Mouse (Mus musculus): ENCODE data around the gene Snapc4. TPM values are rescaled to one million over a fixed set of nuclear protein-coding genes. Genes with fewer than 3 reads are reported as not detected.
A peak's percentile ranks its signal among the peaks of the same experiment; 100 is the strongest.

The Snapc4 gene
- polyA plus RNA-seq, 1 experiment from 2014 or later: 10.5 TPM

- DNase-seq (no peak), ATAC-seq (ENCODE audit: low read depth) (no peak)
- Histone ChIP-seq H3K4me1 (replicated peaks) (peaks cover 19% of the 10 kb centered on the region), H3K27me3 (no peaks in the 10 kb centered on the region), H3K9ac (no peak overlapping the region), H3K36me3 (no peaks in the 10 kb centered on the region), H3K9me3 (replicated peaks) (no peaks in the 10 kb centered on the region), H3K27ac (no peak overlapping the region), H3K4me3 (replicated peaks) (no peak overlapping the region), H3K4me2 (no peak overlapping the region)
- 81% methylated on average over 9 of the region's 13 CpGs for WGBS (ENCODE audit: insufficient replicate concordance)
Measured at GRCm38 (mm10) chr2:26338302-26339203, 41.9 kb downstream of the Snapc4 start.

- Histone ChIP-seq H3K9me3 (replicated peaks) (no peaks in the 10 kb centered on the region), H3K27me3 (no peaks in the 10 kb centered on the region), H3K4me1 (replicated peaks) (0 out of 2 replicates have a peak, but pooled peaks cover 2% of the 10 kb centered on the region), H3K4me2 (no peak overlapping the region), H3K27ac (no peak overlapping the region), H3K36me3 (no peaks in the 10 kb centered on the region), H3K9ac (no peak overlapping the region), H3K4me3 (replicated peaks) (no peak overlapping the region)
- ATAC-seq (ENCODE audit: low read depth): no peak
- DNase-seq: no peak
- WGBS (ENCODE audit: insufficient replicate concordance): 65% methylated on average over 6 of the region's 6 CpGs
Measured at GRCm38 (mm10) chr2:26330702-26331101, 49.8 kb downstream of the Snapc4 start.

GRCm38 (mm10) chr2:26330056-26330468 is 50.4 kb downstream of the Snapc4 start:
- no peak for DNase-seq
- Histone ChIP-seq H3K4me1 (replicated peaks) (0 out of 2 replicates have a peak, but pooled peaks cover 2% of the 10 kb centered on the region), H3K9ac (no peak overlapping the region), H3K9me3 (replicated peaks) (no peaks in the 10 kb centered on the region), H3K4me3 (replicated peaks) (no peak overlapping the region), H3K27me3 (no peaks in the 10 kb centered on the region), H3K27ac (no peak overlapping the region; the same call in 1 of the 2 replicates), H3K4me2 (no peak overlapping the region), H3K36me3 (0 out of 2 replicates have a peak, but pooled peaks cover 3% of the 10 kb centered on the region)
- 83% methylated on average over 4 of the region's 4 CpGs for WGBS (ENCODE audit: insufficient replicate concordance)
- ATAC-seq (ENCODE audit: low read depth): no peak

GRCm38 (mm10) chr2:26329402-26329801 is 51.1 kb downstream of the Snapc4 start:
- WGBS (ENCODE audit: insufficient replicate concordance): 62% methylated on average over 8 of the region's 8 CpGs
- 0 out of 2 replicates have a peak, but pooled peaks cover 3% of the 10 kb centered on the region for H3K36me3 ChIP-seq
- no peak overlapping the region for H3K27ac ChIP-seq
- no peak overlapping the region for H3K4me2 ChIP-seq
- ATAC-seq (ENCODE audit: low read depth): no peak
- H3K27me3 ChIP-seq: no peaks in the 10 kb centered on the region
- H3K9me3 ChIP-seq (replicated peaks): no peaks in the 10 kb centered on the region
- 0 out of 2 replicates have a peak, but pooled peaks cover 2% of the 10 kb centered on the region for H3K4me1 ChIP-seq (replicated peaks)
- DNase-seq: peak; percentile 28
- no peak overlapping the region for H3K9ac ChIP-seq
- no peak overlapping the region for H3K4me3 ChIP-seq (replicated peaks)

GRCm38 (mm10) chr2:26327852-26328251 is 52.6 kb downstream of the Snapc4 start:
- no peak overlapping the region for H3K4me2 ChIP-seq
- H3K9ac ChIP-seq: no peak overlapping the region
- no peak for ATAC-seq (ENCODE audit: low read depth)
- 71% methylated on average over 4 of the region's 4 CpGs for WGBS (ENCODE audit: insufficient replicate concordance)
- H3K4me3 ChIP-seq (replicated peaks): no peak overlapping the region
- no peak overlapping the region for H3K27ac ChIP-seq
- no peaks in the 10 kb centered on the region for H3K9me3 ChIP-seq (replicated peaks)
- no peak for DNase-seq
- H3K27me3 ChIP-seq: no peaks in the 10 kb centered on the region
- H3K4me1 ChIP-seq (replicated peaks): 0 out of 2 replicates have a peak, but pooled peaks cover 2% of the 10 kb centered on the region
- 0 out of 2 replicates have a peak, but pooled peaks cover 3% of the 10 kb centered on the region for H3K36me3 ChIP-seq

GRCm38 (mm10) chr2:26325386-26326181 is 54.9 kb downstream of the Snapc4 start:
- peak; percentile 54 for DNase-seq
- ATAC-seq (ENCODE audit: low read depth): peak; percentile 77

GRCm38 (mm10) chr2:26324917-26325316 is 55.5 kb downstream of the Snapc4 start:
- DNase-seq (no peak), ATAC-seq (ENCODE audit: low read depth) (no peak)
- Histone ChIP-seq H3K36me3 (0 out of 2 replicates have a peak, but pooled peaks cover 3% of the 10 kb centered on the region), H3K27ac (no peak overlapping the region), H3K9me3 (replicated peaks) (no peaks in the 10 kb centered on the region), H3K9ac (no peak overlapping the region), H3K4me1 (replicated peaks) (0 out of 2 replicates have a peak, but pooled peaks cover 2% of the 10 kb centered on the region), H3K27me3 (no peaks in the 10 kb centered on the region), H3K4me2 (no peak overlapping the region), H3K4me3 (replicated peaks) (no peak overlapping the region)
- 69% methylated on average over 2 of the region's 2 CpGs for WGBS (ENCODE audit: insufficient replicate concordance)

More at GRCm38 (mm10) chr2:26325386-26326181, 54.9 kb downstream of the Snapc4 start:
- no peak overlapping the region for H3K27ac ChIP-seq
- 0 out of 2 replicates have a peak, but pooled peaks cover 2% of the 10 kb centered on the region for H3K4me1 ChIP-seq (replicated peaks)
- no peak overlapping the region for H3K9ac ChIP-seq
- H3K4me2 ChIP-seq: no peak overlapping the region
- no peaks in the 10 kb centered on the region for H3K9me3 ChIP-seq (replicated peaks)
- H3K36me3 ChIP-seq: 0 out of 2 replicates have a peak, but pooled peaks cover 3% of the 10 kb centered on the region
- 52% methylated on average over 15 of the region's 15 CpGs for WGBS (ENCODE audit: insufficient replicate concordance)
- H3K4me3 ChIP-seq (replicated peaks): no peak overlapping the region
- no peaks in the 10 kb centered on the region for H3K27me3 ChIP-seq

GRCm38 (mm10) chr2:26323589-26324325 is 56.7 kb downstream of the Snapc4 start:
- 0 out of 2 replicates have a peak, but pooled peaks cover 2% of the 10 kb centered on the region for H3K4me1 ChIP-seq (replicated peaks)
- H3K36me3 ChIP-seq: 0 out of 2 replicates have a peak, but pooled peaks cover 3% of the 10 kb centered on the region
- H3K9ac ChIP-seq: no peak overlapping the region
- H3K27ac ChIP-seq: no peak overlapping the region
- H3K27me3 ChIP-seq: no peaks in the 10 kb centered on the region
- WGBS (ENCODE audit: insufficient replicate concordance): 80% methylated on average over 13 of the region's 13 CpGs
- H3K4me2 ChIP-seq: no peak overlapping the region
- H3K9me3 ChIP-seq (replicated peaks): no peaks in the 10 kb centered on the region
- H3K4me3 ChIP-seq (replicated peaks): no peak overlapping the region
- no peak for ATAC-seq (ENCODE audit: low read depth)
- DNase-seq: no peak

- no peak overlapping the region for H3K9ac ChIP-seq
Measured at GRCm38 (mm10) chr2:26320245-26321185, 59.9 kb downstream of the Snapc4 start.

More at GRCm38 (mm10) chr2:26320245-26321185, 59.9 kb downstream of the Snapc4 start:
- no peak for ATAC-seq (ENCODE audit: low read depth)
- no peak overlapping the region for H3K4me2 ChIP-seq
- 72% methylated on average over 14 of the region's 14 CpGs for WGBS (ENCODE audit: insufficient replicate concordance)
- H3K36me3 ChIP-seq: 0 out of 2 replicates have a peak, but pooled peaks cover 3% of the 10 kb centered on the region
- peaks cover 10% of the 10 kb centered on the region for H3K4me1 ChIP-seq (replicated peaks)
- DNase-seq: no peak
- no peaks in the 10 kb centered on the region for H3K9me3 ChIP-seq (replicated peaks)
- no peak overlapping the region for H3K27ac ChIP-seq
- peaks cover 22% of the 10 kb centered on the region for H3K27me3 ChIP-seq
- H3K4me3 ChIP-seq (replicated peaks): no peak overlapping the region

All from liver, embryonic 13.5 days (tissue).